Comparison of ENCODE assay signal across 18 mouse cellular contexts in genomic region chr1:131118530-131118929, GRCm38 (mm10). TPM values are rescaled to one million over a fixed set of nuclear protein-coding genes. Genes with fewer than 3 reads are reported as not detected.
DNase-seq lines count a peak whose midpoint lies in the region; ATAC-seq and TF ChIP-seq lines count a peak whose summit lies in the region.
"Had no signal": no experiment of that assay in that cellular context is flagged by ENCODE, and none has a peak within 500 bp of the region (broad histone marks: within the 10 kb centered on the region; RNA-seq: fewer than 3 reads in every experiment).

No protein-coding gene starts in this region.

- no peak overlapping the region for H3K4me2 ChIP-seq in kidney, postnatal 0 days (ENCODE audit: low read length)
- H3K4me2 ChIP-seq in stomach, postnatal 0 days (replicated peaks; ENCODE audit: low read depth) = no peak overlapping the region
- H3K4me2 ChIP-seq: embryonic facial prominence, embryonic 15.5 days; forebrain, embryonic 15.5 days; hindbrain, embryonic 12.5 days; limb, embryonic 13.5 days; liver, embryonic 15.5 days; midbrain, embryonic 11.5 days; neural tube, embryonic 15.5 days had no signal

- no peaks in the 10 kb centered on the region for H3K36me3 ChIP-seq in kidney, postnatal 0 days (ENCODE audit: insufficient read depth, low read length)
- no peaks in the 10 kb centered on the region for H3K36me3 ChIP-seq in kidney, adult 2 months (ENCODE audit: control insufficient read depth, insufficient read depth, low read length)
- H3K36me3 ChIP-seq in stomach, postnatal 0 days (ENCODE audit: control insufficient read depth, insufficient read depth, low read length) = no peaks in the 10 kb centered on the region
- H3K36me3 ChIP-seq in embryonic facial prominence, embryonic 10.5 days (replicated peaks) = no peaks in the 10 kb centered on the region
- H3K36me3 ChIP-seq: embryonic facial prominence, embryonic 15.5 days; forebrain, embryonic 15.5 days; hindbrain, embryonic 12.5 days; limb, embryonic 13.5 days; liver, embryonic 15.5 days; neural tube, embryonic 15.5 days had no signal

- TF ChIP-seq CTCF in kidney, postnatal 0 days (IDR thresholded peaks at IDR 0.05; ENCODE audit: low read depth) = no peak
- TF ChIP-seq CTCF in kidney, adult 2 months (conservative IDR thresholded peaks at IDR 0.05; ENCODE audit: insufficient read depth, insufficient read length, low read depth, low read length) = no peak
- no peak for TF ChIP-seq CTCF in embryonic fibroblast, embryonic 13.5 days (IDR thresholded peaks at IDR 0.05; ENCODE audit: borderline replicate concordance, insufficient read depth, low read length)
- no peak for TF ChIP-seq CTCF in stomach, postnatal 0 days (IDR thresholded peaks at IDR 0.05; ENCODE audit: low read depth)

- no peak overlapping the region for H3K27ac ChIP-seq in kidney, postnatal 0 days
- H3K27ac ChIP-seq in kidney, adult 2 months (ENCODE audit: insufficient read depth, low read depth, low read length) = no peak overlapping the region
- peak overlapping the region; percentile 27; the same call in 1 of the 2 replicates for H3K27ac ChIP-seq in embryonic fibroblast, embryonic 13.5 days (ENCODE audit: insufficient read depth, low read length)
- H3K27ac ChIP-seq in stomach, postnatal 0 days (replicated peaks) = no peak overlapping the region
- H3K27ac ChIP-seq in embryonic facial prominence, embryonic 10.5 days (replicated peaks) = no peak overlapping the region
- H3K27ac ChIP-seq: embryonic facial prominence, embryonic 15.5 days; forebrain, embryonic 15.5 days; hindbrain, embryonic 12.5 days; limb, embryonic 13.5 days; liver, embryonic 15.5 days; neural tube, embryonic 15.5 days had no signal

- no peaks in the 10 kb centered on the region for H3K27me3 ChIP-seq in kidney, postnatal 0 days (ENCODE audit: insufficient read depth, low read length)
- no peaks in the 10 kb centered on the region for H3K27me3 ChIP-seq in kidney, adult 2 months (replicated peaks; ENCODE audit: control insufficient read depth, insufficient read depth, low read length)
- H3K27me3 ChIP-seq in stomach, postnatal 0 days (ENCODE audit: control insufficient read depth, insufficient read depth, low read length) = no peaks in the 10 kb centered on the region
- 0 out of 2 replicates have a peak, but pooled peaks cover 11% of the 10 kb centered on the region for H3K27me3 ChIP-seq in embryonic facial prominence, embryonic 10.5 days (replicated peaks; ENCODE audit: low read depth, poor library complexity, severe bottlenecking)
- H3K27me3 ChIP-seq: CH12.LX; embryonic facial prominence, embryonic 15.5 days; forebrain, embryonic 15.5 days; hindbrain, embryonic 12.5 days; neural tube, embryonic 15.5 days had no signal

- 0 out of 2 replicates have a peak overlapping the region, but pooled peaks have one; percentile 18 for H3K9ac ChIP-seq in kidney, postnatal 0 days (ENCODE audit: low read depth, low read length)
- no peak overlapping the region for H3K9ac ChIP-seq in stomach, postnatal 0 days (ENCODE audit: low read length)
- H3K9ac ChIP-seq: embryonic facial prominence, embryonic 15.5 days; forebrain, embryonic 15.5 days; hindbrain, embryonic 12.5 days; limb, embryonic 13.5 days; liver, embryonic 15.5 days; neural tube, embryonic 15.5 days had no signal

- no peak for TF ChIP-seq EP300 in stomach, postnatal 0 days (optimal IDR thresholded peaks at IDR 0.05)

- no peak for TF ChIP-seq POLR2A in kidney, adult 2 months (IDR thresholded peaks at IDR 0.05; ENCODE audit: low read depth, low read length)
- no peak for TF ChIP-seq POLR2A in embryonic fibroblast, embryonic 13.5 days (IDR thresholded peaks at IDR 0.05; ENCODE audit: low read depth, low read length)

- H3K9me3 ChIP-seq in kidney, postnatal 0 days (replicated peaks; ENCODE audit: low read length) = no peaks in the 10 kb centered on the region
- no peaks in the 10 kb centered on the region for H3K9me3 ChIP-seq in stomach, postnatal 0 days (ENCODE audit: control insufficient read depth, low read length)
- no peaks in the 10 kb centered on the region for H3K9me3 ChIP-seq in embryonic facial prominence, embryonic 10.5 days
- H3K9me3 ChIP-seq: embryonic facial prominence, embryonic 15.5 days; forebrain, embryonic 15.5 days; hindbrain, embryonic 12.5 days; limb, embryonic 13.5 days; liver, embryonic 15.5 days; neural tube, embryonic 15.5 days had no signal

- H3K4me3 ChIP-seq in kidney, postnatal 0 days (replicated peaks; ENCODE audit: low read depth, low read length) = no peak overlapping the region
- no peak overlapping the region for H3K4me3 ChIP-seq in kidney, adult 2 months (ENCODE audit: insufficient read depth, low read depth, low read length)
- H3K4me3 ChIP-seq in embryonic fibroblast, embryonic 13.5 days (ENCODE audit: insufficient read depth, low read length) = no peak overlapping the region
- H3K4me3 ChIP-seq in stomach, postnatal 0 days (ENCODE audit: low read depth, low read length) = no peak overlapping the region
- H3K4me3 ChIP-seq in embryonic facial prominence, embryonic 10.5 days = no peak overlapping the region
- H3K4me3 ChIP-seq: embryonic facial prominence, embryonic 15.5 days; forebrain, embryonic 15.5 days; hindbrain, embryonic 12.5 days; limb, embryonic 13.5 days; liver, embryonic 15.5 days; neural tube, embryonic 15.5 days had no signal

- DNase-seq in kidney, postnatal 0 days (ENCODE audit: low spot score) = no peak
- DNase-seq in kidney, adult 2 months = no peak
- peak; percentile 52 to 60 for DNase-seq in right cerebral cortex, adult 2 months (ENCODE audit: low spot score in 2 of 2)
- DNase-seq in right cerebral cortex, postnatal 14 days = no peak
- DNase-seq in stomach, postnatal 0 days (ENCODE audit: low spot score) = peak; percentile 53
- DNase-seq in embryonic facial prominence, embryonic 10.5 days (ENCODE audit: low spot score) = no peak
- DNase-seq: cerebellum, adult 2 months had no signal

- no peaks in the 10 kb centered on the region for H3K4me1 ChIP-seq in kidney, postnatal 0 days (replicated peaks; ENCODE audit: insufficient read depth, low read length)
- no peaks in the 10 kb centered on the region for H3K4me1 ChIP-seq in kidney, adult 2 months (ENCODE audit: control insufficient read depth, insufficient read depth, low read length)
- peaks cover 14% of the 10 kb centered on the region for H3K4me1 ChIP-seq in embryonic fibroblast, embryonic 13.5 days (ENCODE audit: control insufficient read depth, insufficient read depth, low read length)
- H3K4me1 ChIP-seq in stomach, postnatal 0 days (replicated peaks; ENCODE audit: control insufficient read depth, insufficient read depth) = no peaks in the 10 kb centered on the region
- H3K4me1 ChIP-seq in embryonic facial prominence, embryonic 10.5 days = peaks cover 9% of the 10 kb centered on the region

- no peak for ATAC-seq in kidney, postnatal 0 days (replicated peaks; ENCODE audit: low FRiP score, low read depth)
- peak; percentile 79 for ATAC-seq in stomach, postnatal 0 days (ENCODE audit: low FRiP score, low TSS enrichment)
- no peak for ATAC-seq in cerebellum, adult (ENCODE audit: insufficient number of reproducible peaks, low FRiP score, low TSS enrichment)
- ATAC-seq: forebrain, embryonic 15.5 days; intestine, embryonic 16.5 days had no signal

- 36% methylated on average over 10 of the region's 10 CpGs for WGBS in kidney, postnatal 0 days
- WGBS in kidney, adult 2 months = 50% methylated on average over 10 of the region's 10 CpGs
- WGBS in stomach, postnatal 0 days = 30% methylated on average over 10 of the region's 10 CpGs
- 65% methylated on average over 10 of the region's 10 CpGs for WGBS in embryonic facial prominence, embryonic 10.5 days

RNA-seq across cellular contexts. Expression of gene Dyrk3, which starts 19.6 kb away (rescaled TPM):
- polyA plus RNA-seq in kidney, postnatal 0 days (2015; fragmentation: Nextera tagmentation; extraction: Ambion mirVana) = 5.2 and 5.8 TPM in 2 replicates
- 0.94 and 1.4 TPM in 2 replicates for polyA plus RNA-seq in kidney, adult 2 months (2012; rRNA removed)
- polyA plus RNA-seq in embryonic fibroblast, embryonic 13.5 days (2011; ENCODE audit: insufficient read length, low read depth, missing spikeins) = 4.5 TPM in 2 replicates
- 1.4 TPM in 2 replicates for polyA plus RNA-seq in stomach, postnatal 0 days (2015; fragmentation: Nextera tagmentation; extraction: Ambion mirVana)
- polyA plus RNA-seq in embryonic facial prominence, embryonic 10.5 days (2016; fragmentation: Nextera tagmentation; extraction: Ambion mirVana) = 8.7 and 9.7 TPM in 2 replicates

RNA-seq across cellular contexts. Expression of gene Mapkapk2, which starts 20.9 kb away (rescaled TPM):
- polyA plus RNA-seq in kidney, postnatal 0 days (2015; fragmentation: Nextera tagmentation; extraction: Ambion mirVana) = 50.1 and 55.9 TPM in 2 replicates
- 95.3 and 99.5 TPM in 2 replicates for polyA plus RNA-seq in kidney, adult 2 months (2012; rRNA removed)
- polyA plus RNA-seq in embryonic fibroblast, embryonic 13.5 days (2011; ENCODE audit: insufficient read length, low read depth, missing spikeins) = 111 and 124 TPM in 2 replicates
- polyA plus RNA-seq in stomach, postnatal 0 days (2015; fragmentation: Nextera tagmentation; extraction: Ambion mirVana) = 34.6 and 35.4 TPM in 2 replicates
- 44.4 and 45.4 TPM in 2 replicates for polyA plus RNA-seq in embryonic facial prominence, embryonic 10.5 days (2016; fragmentation: Nextera tagmentation; extraction: Ambion mirVana)

RNA-seq across cellular contexts. Expression of gene Eif2d, which starts 34.5 kb away (rescaled TPM):
- 49.1 and 53.0 TPM in 2 replicates for polyA plus RNA-seq in kidney, postnatal 0 days (2015; fragmentation: Nextera tagmentation; extraction: Ambion mirVana)
- polyA plus RNA-seq in kidney, adult 2 months (2012; rRNA removed) = 32.1 and 35.5 TPM in 2 replicates
- polyA plus RNA-seq in embryonic fibroblast, embryonic 13.5 days (2011; ENCODE audit: insufficient read length, low read depth, missing spikeins) = 46.7 and 46.9 TPM in 2 replicates
- 36.3 and 38.8 TPM in 2 replicates for polyA plus RNA-seq in stomach, postnatal 0 days (2015; fragmentation: Nextera tagmentation; extraction: Ambion mirVana)
- polyA plus RNA-seq in embryonic facial prominence, embryonic 10.5 days (2016; fragmentation: Nextera tagmentation; extraction: Ambion mirVana) = 66.9 and 70.3 TPM in 2 replicates

Comparison
In these comparisons a context has a peak if more than half of its experiments do, and no peak if none do; other contexts are left out.
1. DNase-seq: peak in right cerebral cortex, adult 2 months (2 of 2) and stomach, postnatal 0 days (single experiment); none in kidney, postnatal 0 days (single experiment), kidney, adult 2 months (single experiment), right cerebral cortex, postnatal 14 days (single experiment) and embryonic facial prominence, embryonic 10.5 days (single experiment).